Mouse (Mus musculus) heart, postnatal 14 days (tissue): ENCODE measurements around the gene Wnt3a. TPM values are rescaled to one million over a fixed set of nuclear protein-coding genes. Genes with fewer than 3 reads are reported as not detected.

Source experiments
- DNase-seq, 2 experiments: peaks; one replicate each; pipeline ENCODE4 v3.0.0; 2021 to 2022
- intact Hi-C: fragments of 180-260 bp; cut with DNase I; formaldehyde crosslinking; loops from one replicate; pipeline ENCODE4 v1.15.1; 2025
- long read RNA-seq, 2 experiments: library from polyadenylated mRNA; stranded (forward); transcript quantifications; one replicate each; pipeline ENCODE4 v2.0.0; 2021
- total RNA-seq, 2 experiments: library from RNA; stranded (reverse); gene quantifications; 2 replicates each; pipeline ENCODE4 v1.2.3; 2021

Wnt3a gene
- not detected for total RNA-seq
- long read RNA-seq, experiment 1: 0 reads
- long read RNA-seq, experiment 2: 0 reads

DNA sequence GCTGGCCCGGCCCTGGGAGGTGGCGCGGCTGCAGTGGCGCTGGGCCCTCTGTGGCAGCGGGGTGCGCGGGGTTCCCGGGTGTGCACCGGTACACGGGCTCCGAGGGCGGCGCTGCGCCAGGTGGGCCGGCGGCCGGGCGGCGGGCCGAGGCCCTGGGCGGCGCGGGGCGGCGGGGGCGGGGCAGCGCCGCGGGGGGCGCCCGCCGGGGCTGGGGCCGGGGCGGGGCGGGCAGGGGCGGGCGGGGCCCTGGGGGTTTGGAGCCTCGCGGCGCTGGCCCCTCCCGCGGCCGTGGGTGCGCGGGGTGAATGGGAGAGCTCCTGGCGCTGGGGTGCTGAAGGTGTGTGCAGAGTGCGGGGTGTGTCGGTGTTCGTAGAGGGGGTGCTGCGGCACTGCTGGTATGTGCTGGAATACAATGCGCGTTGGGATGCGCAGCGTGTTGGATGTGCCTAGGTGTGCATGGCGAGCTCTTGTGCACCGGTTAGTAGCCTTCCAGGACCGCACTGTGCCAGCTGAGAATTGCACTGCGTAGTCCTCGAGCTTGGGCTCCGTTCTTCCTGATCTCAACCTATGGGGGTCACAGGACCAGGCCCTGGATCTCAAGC, at the start of gene Wnt3a:
Gene Wnt3a, minus strand, starts transcription at position 51 of the 602 bp plus-strand sequence.
- no peak for DNase-seq
- intact Hi-C loops: no loop called here

DNA sequence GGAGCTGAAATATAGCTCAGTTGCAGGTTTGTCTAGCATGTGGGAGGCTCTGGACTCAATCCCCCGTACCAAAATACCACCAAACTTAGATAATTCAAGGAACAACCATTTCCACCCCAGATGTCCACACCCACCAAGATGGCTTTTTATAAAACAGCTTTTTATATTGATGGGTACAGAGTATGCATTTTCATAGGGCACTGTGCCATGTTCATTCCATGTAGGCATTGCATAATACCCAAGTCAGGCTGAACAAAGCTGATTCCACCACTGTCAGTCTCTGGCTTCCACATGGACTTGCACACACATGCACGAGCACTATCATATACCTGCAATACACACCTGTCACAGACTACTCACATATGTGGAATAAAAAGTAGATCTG, 48.2 kb upstream of the Wnt3a start:
- intact Hi-C loops: no loop called here

DNA sequence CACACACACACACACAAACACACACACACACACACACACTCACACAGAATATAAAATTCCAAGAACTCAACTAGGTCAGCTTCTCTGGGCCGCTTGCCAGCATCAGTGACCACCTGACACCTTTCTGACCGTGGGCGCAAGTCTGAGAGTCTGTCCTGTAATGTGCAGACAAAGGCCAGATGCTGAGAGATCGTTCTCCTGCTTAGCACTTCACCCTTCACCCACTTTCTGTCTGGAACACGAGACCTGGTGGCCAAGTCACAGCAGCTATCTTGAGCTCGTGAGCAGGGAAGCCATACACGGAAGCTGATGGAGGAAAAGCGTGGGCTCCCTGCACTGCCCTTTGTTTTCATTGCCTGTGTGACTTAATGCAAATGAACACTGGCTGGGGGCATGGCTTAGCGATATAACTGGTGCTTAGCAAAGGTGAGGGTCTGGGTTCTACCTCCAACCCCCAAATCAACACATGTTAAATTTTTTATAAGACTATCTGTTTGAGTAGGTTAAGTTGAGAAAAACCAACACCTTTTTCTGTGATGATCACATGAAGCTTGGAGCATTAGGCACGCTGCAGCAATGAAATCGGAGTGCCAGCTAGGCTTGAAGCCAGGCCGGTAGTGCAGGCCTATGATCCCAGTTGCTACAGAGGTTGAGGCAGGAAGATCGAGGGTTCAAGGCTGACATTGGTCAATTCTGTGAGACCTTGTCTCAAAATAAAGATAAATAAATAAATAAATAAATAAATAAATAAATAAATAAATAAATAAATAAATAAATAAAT, 47.6 kb upstream of the Wnt3a start:
- intact Hi-C loops: no loop called here
- DNase-seq: peak in 1 of 2 experiments; percentile 66

More for the DNA sequence above, 48.2 kb upstream of the Wnt3a start:
- DNase-seq: no peak

DNA sequence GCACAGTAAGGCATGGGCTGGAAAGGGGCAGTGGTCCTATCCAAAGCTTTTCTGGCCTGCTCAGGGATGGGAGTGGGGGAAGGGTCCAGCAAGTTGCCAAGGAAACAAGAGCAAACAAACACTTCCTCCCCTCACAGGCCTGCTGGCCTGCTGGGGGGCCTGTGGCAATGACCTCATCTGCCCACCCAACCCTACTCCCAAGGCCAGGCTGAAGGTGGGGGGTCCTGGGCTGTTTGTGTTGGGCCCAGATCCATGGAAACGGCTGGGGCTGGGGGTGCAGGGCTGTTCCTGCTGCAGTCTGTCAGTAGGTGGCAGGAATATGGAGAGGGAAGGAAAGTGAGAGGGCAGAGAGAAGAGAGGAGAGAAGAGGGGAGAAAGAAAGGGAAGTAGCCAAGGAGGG, 45.8 kb upstream of the Wnt3a start:
- intact Hi-C loops: no loop called here
- DNase-seq: no peak

DNA sequence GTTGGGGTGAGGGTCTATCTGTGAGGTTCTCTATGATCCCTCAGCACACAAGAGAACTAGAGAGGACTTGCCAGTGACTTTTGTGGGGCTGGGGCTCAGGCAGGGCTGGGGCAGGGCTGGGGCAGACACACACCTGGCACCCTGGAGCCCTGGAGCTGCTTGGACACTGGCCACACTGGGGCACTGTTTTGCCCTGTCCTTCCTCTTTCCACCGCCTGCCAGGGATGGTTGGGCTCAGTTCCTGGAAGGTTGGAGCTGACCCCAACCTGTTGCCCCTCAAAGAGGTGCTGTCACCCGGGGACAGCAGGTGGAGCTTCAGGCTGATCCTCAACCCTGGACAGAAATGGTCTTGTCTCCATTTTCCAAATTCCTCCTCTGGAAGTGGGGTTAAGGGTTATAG, 45.4 kb upstream of the Wnt3a start:
- DNase-seq: no peak
- intact Hi-C loops: no loop called here

DNA sequence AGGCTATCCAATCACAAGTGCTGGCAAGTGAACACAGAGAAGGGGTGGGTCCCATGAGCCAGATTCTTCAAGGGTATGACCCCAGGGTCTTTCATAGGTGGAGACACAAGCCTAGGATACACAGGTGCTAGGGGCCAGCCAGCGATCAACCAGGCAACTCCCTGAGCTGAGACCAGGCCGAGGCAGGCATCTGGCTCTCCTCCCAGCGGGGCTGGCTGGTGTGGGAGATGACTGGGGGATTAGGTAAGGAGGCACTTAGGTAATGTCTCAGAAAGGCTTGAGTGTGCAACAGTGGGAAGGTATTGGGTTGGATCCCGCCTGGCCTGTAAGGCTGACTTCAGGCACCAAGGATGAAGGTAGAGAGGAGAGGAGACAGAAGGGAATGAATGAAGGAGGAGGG, 44.6 kb upstream of the Wnt3a start:
- no peak for DNase-seq

DNA sequence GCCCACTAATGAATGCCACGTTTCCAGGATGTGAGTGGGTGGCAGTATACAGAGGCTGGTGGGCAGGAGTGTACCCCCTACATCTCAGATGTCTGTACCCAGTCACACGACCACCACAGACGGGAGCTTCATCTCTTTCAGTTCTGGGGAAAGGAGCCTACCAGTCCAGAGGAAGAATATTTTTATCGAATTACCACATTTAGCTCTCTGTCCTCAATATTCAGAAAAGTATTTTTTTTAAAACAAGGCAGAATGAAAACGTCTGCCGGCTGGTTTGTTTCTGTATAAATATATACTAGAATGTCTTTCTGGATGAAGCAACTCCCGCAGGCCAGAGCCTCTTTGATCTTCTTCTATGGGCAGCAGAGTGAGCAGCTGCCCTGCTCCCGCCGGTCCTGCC, 42.4 kb upstream of the Wnt3a start:
- intact Hi-C loops: no loop called here
- no peak for DNase-seq

More for the DNA sequence above, 44.6 kb upstream of the Wnt3a start:
- intact Hi-C loops: no loop called here

DNA sequence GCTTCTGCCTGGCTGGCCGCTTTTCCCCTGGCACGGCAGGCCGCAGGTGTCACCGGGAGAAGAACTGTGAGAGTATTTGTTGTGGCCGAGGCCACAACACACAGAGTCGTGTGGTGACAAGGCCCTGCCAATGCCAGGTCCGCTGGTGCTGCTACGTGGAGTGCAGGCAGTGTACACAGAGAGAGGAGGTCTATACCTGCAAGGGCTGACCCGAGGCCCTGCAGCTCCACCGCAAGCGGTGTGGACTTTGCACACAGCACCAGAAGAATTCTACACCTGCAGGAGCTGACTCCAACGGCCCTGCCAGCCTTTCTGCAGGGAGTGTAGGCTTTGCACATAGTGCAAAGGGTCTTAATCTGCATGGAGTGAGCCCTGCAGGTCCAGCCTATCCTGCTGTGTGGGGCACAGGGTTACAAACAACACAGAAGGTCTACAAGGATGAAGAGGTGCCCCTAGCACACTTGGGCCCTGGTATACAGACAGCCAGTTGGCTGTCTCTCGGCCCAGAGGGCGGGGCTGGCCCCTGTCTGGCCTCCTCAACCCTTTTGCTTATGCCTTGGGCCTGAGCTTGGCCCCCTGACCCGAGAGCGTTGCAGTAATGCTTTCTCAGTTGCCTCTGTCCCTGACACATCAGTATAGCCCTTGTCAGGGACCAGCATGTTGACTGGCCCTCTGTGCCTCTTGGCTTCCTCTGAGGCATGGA, 40.8 kb upstream of the Wnt3a start:
- intact Hi-C loops: no loop called here

DNA sequence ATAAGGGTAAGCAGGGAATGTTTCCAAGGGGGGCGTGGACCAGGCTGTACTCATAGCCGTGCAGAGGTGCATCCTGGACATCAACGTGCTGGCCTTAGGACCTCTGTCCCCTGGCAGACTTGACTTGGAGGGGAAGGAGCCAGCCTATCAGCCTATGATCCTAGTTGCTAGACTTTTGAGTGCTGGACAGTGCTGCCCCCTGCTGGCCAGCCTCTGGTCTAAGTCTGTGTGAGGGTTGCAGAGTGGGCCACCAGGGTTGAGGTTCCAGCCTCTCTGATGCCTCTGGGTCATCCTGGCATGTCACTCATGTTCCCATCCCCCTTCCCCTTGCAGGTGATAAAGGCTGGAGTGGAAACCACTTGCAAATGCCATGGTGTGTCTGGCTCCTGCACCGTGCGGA, 40.0 kb upstream of the Wnt3a start:
- intact Hi-C loops: loop anchor here (1.0 kb wide), 1 partner anchor 22 kb away; no protein-coding TSS in a partner anchor
- peak; percentile 71 to 82 for DNase-seq

More for the DNA sequence above, 40.8 kb upstream of the Wnt3a start:
- no peak for DNase-seq

DNA sequence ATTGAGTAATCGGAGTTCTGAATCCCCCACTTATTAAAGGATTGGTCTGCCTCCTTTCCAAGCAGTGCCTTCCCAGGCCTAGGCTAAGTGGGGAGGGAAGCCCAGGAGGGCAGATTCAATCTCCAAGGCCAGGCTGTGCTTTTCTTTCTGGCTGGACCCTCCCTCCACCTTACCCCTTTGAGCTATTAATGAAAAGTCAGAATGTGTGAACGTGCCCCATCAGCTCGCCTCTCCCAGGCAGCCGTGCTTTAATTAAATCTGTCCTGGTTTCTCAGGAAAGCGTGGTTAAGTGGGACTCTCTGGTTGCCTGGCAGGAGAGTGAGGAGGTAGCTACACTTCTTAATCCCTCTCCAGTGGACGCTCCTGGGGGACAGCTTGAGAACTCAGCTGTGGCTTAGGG, 39.1 kb upstream of the Wnt3a start:
- intact Hi-C loops: loop anchor here (1.0 kb wide), 1 partner anchor 21 kb away; no protein-coding TSS in a partner anchor
- no peak for DNase-seq

DNA sequence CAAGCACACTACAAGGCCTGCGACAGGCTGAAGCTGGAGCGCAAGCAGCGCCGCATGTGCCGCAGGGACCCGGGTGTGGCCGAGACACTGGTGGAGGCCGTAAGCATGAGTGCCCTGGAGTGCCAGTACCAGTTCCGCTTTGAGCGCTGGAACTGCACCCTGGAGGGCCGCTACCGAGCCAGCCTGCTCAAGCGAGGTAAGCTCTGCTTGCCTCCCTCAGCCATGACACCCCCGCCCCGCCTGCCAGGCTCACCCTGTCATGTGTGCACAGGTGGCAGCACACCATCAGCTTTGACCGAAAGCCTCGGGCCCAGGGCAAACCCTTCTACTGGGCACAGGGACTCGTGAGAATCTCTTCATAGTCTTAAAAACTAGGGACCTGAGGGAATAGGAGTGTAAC, 37.1 kb upstream of the Wnt3a start:
- no peak for DNase-seq
- intact Hi-C loops: no loop called here

DNA sequence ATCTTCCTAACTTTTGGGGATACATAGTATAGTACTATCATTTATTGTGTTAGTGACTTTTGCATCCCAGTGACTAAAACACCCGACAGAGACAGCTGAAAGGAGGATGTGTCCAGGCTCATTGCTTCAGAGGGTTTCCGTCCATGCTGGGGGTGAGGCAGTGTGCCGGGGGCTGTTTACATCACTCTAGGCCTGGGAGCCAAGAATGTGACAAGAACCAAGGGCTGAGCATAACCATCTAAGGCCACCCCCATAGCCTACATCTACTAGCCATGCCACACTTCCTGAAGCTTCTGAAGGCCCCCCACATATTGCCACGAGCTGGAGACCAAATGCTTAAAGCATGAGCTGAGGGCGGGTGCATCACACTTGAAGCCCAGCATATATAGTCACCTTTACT, 34.2 kb upstream of the Wnt3a start:
- intact Hi-C loops: no loop called here
- no peak for DNase-seq

DNA sequence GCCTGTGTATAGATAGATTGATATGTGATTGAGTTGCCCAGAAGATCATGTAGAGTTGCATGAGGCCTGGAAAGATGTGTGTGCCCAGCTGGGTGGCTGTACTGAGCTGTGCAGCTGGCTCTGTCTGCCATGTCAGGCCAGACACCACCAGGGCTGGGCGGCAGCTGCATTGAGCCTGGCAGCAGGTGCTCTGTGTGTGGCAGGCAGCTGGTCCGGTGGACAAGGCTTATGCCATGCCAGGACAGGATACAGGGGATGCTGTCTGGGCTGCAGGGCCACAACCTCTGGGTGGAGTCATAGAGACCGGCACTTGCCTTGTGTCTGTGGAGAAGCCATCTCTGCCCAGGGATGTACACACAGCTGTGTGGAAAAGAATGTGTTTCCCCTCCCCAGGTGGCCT, 32.4 kb upstream of the Wnt3a start:
- no peak for DNase-seq
- intact Hi-C loops: no loop called here

DNA sequence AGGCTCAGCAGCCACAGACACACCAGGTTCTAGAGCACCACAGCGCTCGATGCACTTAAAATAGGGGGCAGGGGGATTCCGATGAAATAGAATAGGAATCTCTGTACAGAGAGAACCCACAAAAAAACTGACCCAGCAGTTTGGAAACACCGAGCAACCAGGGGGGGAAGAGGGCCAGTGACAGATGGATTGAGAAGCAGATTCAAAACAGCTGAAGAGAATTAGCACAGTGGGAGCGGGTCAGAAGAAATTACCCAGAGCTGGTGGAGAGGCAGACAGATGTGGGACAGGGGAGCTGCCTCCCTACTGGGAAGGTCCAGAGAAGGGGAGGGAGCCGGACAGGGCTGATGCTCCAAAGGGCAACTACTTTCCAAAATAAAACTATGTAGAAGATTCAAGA, 26.0 kb upstream of the Wnt3a start:
- intact Hi-C loops: no loop called here
- no peak for DNase-seq

DNA sequence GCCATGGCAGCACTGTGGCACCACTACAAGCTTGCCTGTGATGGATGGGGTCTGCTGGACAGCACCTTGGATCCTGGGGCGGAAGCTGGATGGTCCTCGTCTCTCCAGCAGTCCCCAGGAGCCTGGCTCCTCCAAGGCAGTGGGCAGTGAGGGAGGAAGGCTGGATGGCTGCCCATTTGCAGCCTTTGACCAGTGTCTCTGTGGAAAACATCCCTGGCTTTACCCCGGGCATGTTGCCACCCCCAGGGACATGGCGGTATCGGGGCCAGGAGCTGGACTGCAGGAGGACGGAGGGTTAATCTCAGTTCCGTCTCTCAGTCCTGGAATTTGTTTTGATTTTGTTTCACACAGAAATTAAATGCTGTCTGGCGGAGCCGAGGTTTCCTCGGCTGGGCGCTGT, 23.4 kb upstream of the Wnt3a start:
- intact Hi-C loops: no loop called here
- DNase-seq: no peak

DNA sequence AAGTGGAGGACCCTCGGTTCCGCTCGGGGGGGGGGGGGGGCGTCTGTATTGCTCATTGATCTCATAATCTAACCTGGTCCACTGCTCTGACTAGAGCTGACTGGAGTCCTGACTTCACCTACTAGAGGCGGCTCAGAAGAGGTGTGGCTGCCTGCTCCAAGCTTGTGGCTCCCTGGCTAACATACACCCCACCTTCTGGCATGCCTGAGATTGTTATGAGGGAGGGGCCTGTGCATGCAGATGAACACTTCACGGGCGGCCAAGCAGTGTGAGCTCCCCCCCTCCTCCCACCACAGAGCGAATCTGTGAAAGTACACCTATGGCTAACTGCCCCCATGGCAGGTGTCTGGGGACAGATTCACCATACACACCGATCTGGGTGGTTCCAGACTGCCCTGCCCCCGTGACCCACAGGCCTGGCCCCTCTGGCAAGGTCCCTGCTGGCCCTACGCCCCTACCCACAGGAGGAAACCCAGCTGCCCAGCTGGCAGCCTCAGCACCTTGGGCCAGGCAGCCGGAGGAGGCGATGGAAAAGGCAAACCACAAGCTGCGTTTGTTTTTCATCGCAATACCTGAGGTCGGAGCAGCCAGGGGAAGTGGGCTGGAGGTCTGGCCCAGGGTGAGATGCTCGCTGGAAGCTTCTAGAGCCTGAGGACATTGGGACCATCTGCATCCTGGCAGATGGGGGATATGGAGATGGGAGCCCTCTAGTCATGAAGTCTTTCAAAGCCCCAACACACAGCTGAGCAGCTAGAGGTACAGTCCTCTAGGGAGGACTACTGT, 22.7 kb upstream of the Wnt3a start:
- DNase-seq: no peak
- intact Hi-C loops: no loop called here

DNA sequence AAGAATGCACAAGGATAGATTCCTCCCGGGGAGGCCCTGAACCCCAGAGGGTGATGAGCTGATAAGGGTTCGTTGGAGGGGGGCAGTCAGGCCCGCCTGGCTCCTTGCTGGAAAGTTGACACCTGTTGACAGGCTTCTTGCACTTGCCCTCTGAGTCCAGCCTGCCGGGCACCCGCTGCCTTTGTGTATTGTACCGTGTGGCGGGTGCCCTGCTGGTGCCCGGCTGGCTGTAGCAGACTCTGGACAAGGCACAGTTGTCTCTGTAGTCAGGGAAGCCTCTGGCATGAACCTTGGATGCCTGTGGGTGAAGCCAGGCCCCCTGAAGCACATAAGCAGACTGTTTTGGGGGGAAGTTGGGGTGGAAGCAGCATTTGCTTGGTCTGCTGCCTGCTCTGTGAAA, 21.9 kb upstream of the Wnt3a start:
- no peak for DNase-seq
- intact Hi-C loops: no loop called here

DNA sequence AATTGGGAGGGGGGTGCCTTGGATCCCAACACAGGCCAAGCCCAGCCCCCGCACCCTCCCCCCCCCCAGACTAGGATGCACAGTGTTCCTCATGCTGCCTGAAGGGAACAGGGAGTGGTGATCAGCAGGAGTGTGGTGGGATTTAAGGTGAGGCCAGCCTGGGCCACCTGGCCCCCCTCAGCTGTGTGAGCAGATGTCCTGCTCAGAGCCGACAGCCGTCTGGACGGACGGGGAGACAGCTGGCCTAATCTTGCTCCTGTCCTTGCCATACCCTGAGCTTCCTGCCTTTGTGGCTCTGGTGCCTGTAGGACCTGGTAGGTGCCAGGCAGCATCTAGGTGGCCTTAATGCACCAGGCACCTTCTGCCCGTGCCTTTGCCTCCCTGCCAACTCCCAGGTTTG, 21.5 kb upstream of the Wnt3a start:
- intact Hi-C loops: no loop called here
- no peak for DNase-seq

DNA sequence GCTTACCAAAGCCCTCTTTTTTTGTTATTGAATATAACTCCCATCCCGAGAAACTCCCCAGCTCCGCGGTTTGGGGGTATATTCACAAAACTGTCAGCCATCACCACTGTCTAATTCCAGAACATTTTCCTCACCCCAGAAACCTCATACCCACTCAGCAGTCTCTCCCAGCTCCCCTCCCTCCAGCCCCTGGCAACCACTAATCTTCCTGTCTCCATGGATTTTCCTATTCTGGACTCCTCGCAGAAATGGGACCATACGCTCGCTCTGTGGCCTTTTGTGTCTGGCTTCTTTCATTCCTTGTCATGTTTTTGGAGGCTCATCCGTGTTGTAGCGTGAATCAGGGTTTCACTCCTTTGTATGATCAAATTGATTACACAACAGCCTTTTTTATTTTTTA, 19.4 kb upstream of the Wnt3a start:
- no peak for DNase-seq
- intact Hi-C loops: loop anchor here (2.0 kb wide), 1 partner anchor 173 kb away; no protein-coding TSS in a partner anchor

DNA sequence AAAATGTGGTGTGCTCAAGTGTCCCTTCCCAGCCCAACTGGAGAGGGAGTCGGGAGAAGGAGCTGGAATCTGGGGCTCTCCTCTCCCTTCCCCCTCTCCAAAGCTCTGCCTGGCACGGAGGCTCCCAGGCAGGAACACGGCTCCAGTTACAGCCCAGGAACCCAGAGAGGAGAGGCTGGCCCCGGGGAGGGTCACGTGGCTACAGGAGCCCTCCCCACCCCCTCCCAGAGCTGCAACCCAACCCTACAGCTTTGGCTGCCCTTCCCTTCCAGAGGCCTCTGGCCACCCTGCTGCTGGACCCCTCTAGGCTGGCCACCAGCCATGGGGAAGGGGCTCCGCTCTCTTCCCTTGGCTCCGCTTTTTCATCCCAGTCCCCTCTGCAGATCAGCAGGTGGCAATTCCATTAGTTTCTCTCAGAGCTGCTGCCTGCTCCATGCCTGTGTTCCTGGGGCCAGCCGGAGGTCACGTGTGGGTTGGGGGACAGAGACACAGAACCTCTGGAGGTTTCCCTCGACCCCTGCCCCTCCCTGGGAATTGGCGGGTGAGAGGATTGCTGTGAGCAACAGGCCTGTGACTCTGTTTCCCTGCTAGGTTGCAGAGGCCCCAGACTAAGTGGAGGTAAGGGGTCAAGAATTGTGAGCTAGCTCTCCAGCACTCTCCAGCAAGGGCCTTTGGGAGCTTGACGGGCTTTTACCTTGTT, 18.7 kb upstream of the Wnt3a start:
- DNase-seq: peak; percentile 51 to 68
- intact Hi-C loops: loop anchor here (2.0 kb wide), 1 partner anchor 174 kb away; no protein-coding TSS in a partner anchor
